15 mouse cellular contexts compared by ENCODE assay signal in genomic region chr12:110636293-110636692, GRCm38 (mm10). TPM values are rescaled to one million over a fixed set of nuclear protein-coding genes. Genes with fewer than 3 reads are reported as not detected.
"Had no signal": no experiment of that assay in that cellular context is flagged by ENCODE, and none has a peak within 500 bp of the region (broad histone marks: within the 10 kb centered on the region; RNA-seq: fewer than 3 reads in every experiment).

No protein-coding gene starts in this region.

- DNase-seq: kidney, adult 2 months; kidney, postnatal 25 days; layer of hippocampus, postnatal 36 days; liver, postnatal 0 days; lung, embryonic 14.5 days; spleen, adult 18-20 months; thymus, adult 18-20 months; thymus, postnatal 36 days had no signal

- ATAC-seq: liver, postnatal 0 days; lung, postnatal 0 days; midbrain, embryonic 15.5 days had no signal

RNA-seq across cellular contexts. Expression of gene 1700001K19Rik, which starts 46.1 kb away (rescaled TPM):
- total RNA-seq: layer of hippocampus, adult 2 months; layer of hippocampus, postnatal 10 days; layer of hippocampus, postnatal 36 days; left cerebral cortex, adult 8-10 months; left cerebral cortex, postnatal 25 days; megakaryocyte, adult 5-6 weeks had no signal
